Mouse (Mus musculus): Measurements from ENCODE around the gene Crispld2. TPM values are rescaled to one million over a fixed set of nuclear protein-coding genes. Genes with fewer than 3 reads are reported as not detected.
A peak's percentile ranks its signal among the peaks of the same experiment; 100 is the strongest.

Gene Crispld2
- polyA plus RNA-seq, 1 experiment, result not detected

DNA sequence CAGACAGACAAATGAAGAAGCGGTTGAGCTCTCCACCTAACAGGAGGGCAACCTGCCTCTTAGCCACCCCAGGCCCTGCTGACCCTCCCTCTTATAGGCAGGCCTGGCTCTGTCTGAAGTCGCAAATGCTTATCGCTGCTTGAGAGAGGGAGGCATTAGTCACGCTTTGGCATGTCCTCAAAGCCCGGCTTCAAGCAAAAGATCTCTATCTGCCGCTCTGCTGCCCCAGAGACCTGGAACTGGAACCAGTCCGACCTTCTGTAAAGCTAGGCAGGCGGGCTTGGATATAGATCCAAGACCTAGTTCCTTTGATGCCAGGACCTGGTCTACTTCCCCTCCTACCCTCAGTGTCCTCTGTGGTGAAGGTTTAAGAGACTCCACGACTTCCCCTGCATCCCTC lies 80.0 kb downstream of the Crispld2 start:
- Histone ChIP-seq H3K4me3 (ENCODE audit: insufficient read depth, low read length) (no peak overlapping the region), H3K27ac (ENCODE audit: insufficient read depth, low read depth, low read length) (no peak overlapping the region), H3K4me1 (ENCODE audit: control insufficient read depth, insufficient read depth, low read length) (no peaks in the 10 kb centered on the region)
- TF ChIP-seq POLR2A (IDR thresholded peaks at IDR 0.05; ENCODE audit: borderline replicate concordance, low read depth, low read length), result no peak
- TF ChIP-seq CTCF (IDR thresholded peaks at IDR 0.05; ENCODE audit: low read depth, low read length), result no peak

DNA sequence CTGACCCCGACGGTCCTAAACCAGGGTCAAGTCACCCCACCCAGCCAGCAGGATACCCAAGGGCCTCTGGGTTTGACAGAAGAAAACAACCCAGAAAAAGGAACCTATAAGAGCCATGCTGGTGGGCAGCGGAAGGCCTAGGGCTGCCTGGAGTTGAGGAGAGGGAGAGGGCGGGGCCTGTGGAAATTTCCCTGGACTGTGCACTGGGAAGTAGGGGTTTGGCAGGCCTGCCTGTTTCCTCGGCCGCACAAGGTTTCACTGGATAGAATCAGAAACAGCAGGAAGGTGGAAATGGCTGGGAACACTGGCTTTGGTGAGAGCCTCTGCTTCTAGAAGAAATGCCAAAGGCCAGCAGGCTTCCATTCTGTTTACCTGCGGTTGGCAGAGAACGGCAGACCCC lies 80.6 kb downstream of the Crispld2 start:
- H3K4me3 ChIP-seq (ENCODE audit: insufficient read depth, low read length), result no peak overlapping the region
- H3K4me1 ChIP-seq (ENCODE audit: control insufficient read depth, insufficient read depth, low read length), result no peaks in the 10 kb centered on the region
- TF ChIP-seq POLR2A (IDR thresholded peaks at IDR 0.05; ENCODE audit: borderline replicate concordance, low read depth, low read length) (no peak), CTCF (IDR thresholded peaks at IDR 0.05; ENCODE audit: low read depth, low read length) (no peak)
- H3K27ac ChIP-seq (ENCODE audit: insufficient read depth, low read depth, low read length), result no peak overlapping the region

DNA sequence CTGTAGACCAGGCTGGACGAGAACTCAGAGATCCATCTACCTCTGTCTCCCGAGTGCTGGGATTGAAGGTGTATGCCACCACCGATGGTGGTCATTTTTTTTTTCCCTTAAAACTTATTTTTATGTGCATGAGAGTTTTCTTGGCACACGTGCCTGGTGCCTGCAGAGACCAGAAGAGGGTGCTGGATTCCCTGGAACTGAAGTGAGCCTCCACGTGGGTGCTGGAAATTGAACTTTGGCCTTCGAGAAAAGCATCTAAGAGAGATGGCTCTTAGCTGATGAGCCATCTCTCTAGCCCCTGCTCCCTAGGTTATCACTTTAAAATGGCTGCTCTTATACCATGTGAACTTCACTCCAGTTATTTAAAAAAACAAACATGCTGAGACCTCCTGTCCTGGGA lies 82.3 kb downstream of the Crispld2 start:
- Histone ChIP-seq H3K27ac (ENCODE audit: insufficient read depth, low read depth, low read length) (no peak overlapping the region), H3K4me3 (ENCODE audit: insufficient read depth, low read length) (no peak overlapping the region), H3K4me1 (ENCODE audit: control insufficient read depth, insufficient read depth, low read length) (no peaks in the 10 kb centered on the region)
- TF ChIP-seq POLR2A (IDR thresholded peaks at IDR 0.05; ENCODE audit: borderline replicate concordance, low read depth, low read length) (no peak), CTCF (IDR thresholded peaks at IDR 0.05; ENCODE audit: low read depth, low read length) (no peak)

DNA sequence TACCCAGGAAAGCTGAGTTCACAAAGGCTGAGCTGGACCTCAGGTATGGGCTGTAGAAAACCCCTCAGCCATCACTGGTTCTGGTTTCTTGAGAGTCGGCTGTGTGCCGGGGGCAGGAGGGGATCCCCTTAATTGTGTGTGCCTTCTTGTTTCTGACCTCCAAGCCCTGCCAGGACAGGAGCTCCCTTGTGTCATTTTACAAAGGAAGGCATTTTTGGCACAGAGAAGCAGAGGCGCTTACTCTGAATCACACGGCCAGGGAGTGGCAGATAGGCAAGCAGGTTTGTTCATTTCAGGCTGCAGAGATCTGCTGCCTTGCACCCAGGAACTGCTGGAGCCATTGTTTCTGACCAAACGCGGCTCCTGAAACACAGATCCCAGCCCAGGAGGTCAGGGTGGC lies 83.1 kb downstream of the Crispld2 start:
- TF ChIP-seq POLR2A (IDR thresholded peaks at IDR 0.05; ENCODE audit: borderline replicate concordance, low read depth, low read length) (no peak), CTCF (IDR thresholded peaks at IDR 0.05; ENCODE audit: low read depth, low read length) (no peak)
- no peaks in the 10 kb centered on the region for H3K4me1 ChIP-seq (ENCODE audit: control insufficient read depth, insufficient read depth, low read length)
- no peak overlapping the region for H3K27ac ChIP-seq (ENCODE audit: insufficient read depth, low read depth, low read length)
- no peak overlapping the region for H3K4me3 ChIP-seq (ENCODE audit: insufficient read depth, low read length)

DNA sequence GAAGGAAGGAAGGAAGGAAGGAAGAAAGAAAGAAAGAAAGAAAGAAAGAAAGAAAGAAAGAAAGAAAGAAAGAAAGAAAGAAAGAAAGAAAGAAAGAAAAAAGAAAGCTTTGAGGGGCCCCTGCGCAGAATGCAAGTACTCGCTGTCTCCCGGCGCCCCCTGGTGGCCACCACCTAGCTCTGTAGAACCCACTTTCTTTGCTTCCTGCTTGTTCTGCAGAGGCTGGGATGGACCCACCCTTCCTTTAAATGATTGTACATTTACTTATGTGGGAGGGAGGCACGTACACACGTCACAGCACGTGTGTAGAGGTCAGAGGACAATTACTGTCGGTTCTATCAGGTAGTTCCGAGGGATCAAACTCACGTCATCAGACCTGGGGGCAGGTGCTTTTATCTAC lies 85.8 kb downstream of the Crispld2 start:
- no peak for TF ChIP-seq POLR2A (IDR thresholded peaks at IDR 0.05; ENCODE audit: borderline replicate concordance, low read depth, low read length)
- peak; percentile 61; the same call in 1 of the 2 replicates for TF ChIP-seq CTCF (IDR thresholded peaks at IDR 0.05; ENCODE audit: low read depth, low read length)
- H3K27ac ChIP-seq (ENCODE audit: insufficient read depth, low read depth, low read length), result no peak overlapping the region
- H3K4me1 ChIP-seq (ENCODE audit: control insufficient read depth, insufficient read depth, low read length), result no peaks in the 10 kb centered on the region
- no peak overlapping the region for H3K4me3 ChIP-seq (ENCODE audit: insufficient read depth, low read length)

DNA sequence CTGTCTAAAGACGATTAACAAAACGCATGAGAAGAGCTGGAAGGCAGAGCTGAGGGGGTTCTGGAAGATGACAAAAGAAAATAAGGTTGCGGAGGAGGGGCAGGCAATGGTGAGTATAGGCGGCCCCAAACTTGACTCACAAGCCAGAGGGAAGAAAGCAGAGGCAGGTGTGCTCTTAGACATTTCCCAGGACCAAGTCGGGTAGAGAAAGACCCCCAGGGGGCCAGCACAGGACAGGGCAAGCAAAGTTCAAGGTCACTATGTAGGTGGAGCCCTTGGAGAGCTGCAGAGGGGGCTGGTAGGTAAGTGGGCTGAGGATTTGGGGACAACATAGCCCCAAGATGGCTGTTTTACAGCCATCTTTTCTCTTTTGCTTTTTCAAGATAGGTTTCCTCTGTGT lies 87.1 kb downstream of the Crispld2 start:
- H3K4me1 ChIP-seq (ENCODE audit: control insufficient read depth, insufficient read depth, low read length), result no peaks in the 10 kb centered on the region
- TF ChIP-seq POLR2A (IDR thresholded peaks at IDR 0.05; ENCODE audit: borderline replicate concordance, low read depth, low read length), result no peak
- no peak for TF ChIP-seq CTCF (IDR thresholded peaks at IDR 0.05; ENCODE audit: low read depth, low read length)
- H3K4me3 ChIP-seq (ENCODE audit: insufficient read depth, low read length), result no peak overlapping the region
- no peak overlapping the region for H3K27ac ChIP-seq (ENCODE audit: insufficient read depth, low read depth, low read length)

DNA sequence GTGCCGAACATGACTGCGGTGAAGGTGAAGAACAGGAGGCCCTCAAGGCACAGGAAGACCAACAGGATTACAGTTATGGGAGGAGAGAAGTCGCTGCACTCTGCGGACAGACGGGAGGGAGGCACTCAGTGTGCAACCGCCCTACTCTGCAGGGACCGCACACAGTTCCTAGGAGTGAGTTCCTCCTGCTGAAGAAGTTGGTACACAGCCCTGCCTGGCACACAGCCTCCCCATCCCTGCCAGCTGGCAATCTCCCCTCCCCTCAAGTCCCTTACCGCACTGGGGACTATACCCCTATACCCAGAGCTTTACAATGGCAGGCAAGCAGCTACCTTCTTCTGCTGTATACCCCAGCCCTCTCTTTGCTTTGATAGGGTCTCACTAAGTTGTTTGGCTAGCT lies 91.0 kb downstream of the Crispld2 start:
- TF ChIP-seq POLR2A (IDR thresholded peaks at IDR 0.05; ENCODE audit: borderline replicate concordance, low read depth, low read length) (no peak), CTCF (IDR thresholded peaks at IDR 0.05; ENCODE audit: low read depth, low read length) (no peak)
- H3K4me1 ChIP-seq (ENCODE audit: control insufficient read depth, insufficient read depth, low read length), result no peaks in the 10 kb centered on the region
- H3K27ac ChIP-seq (ENCODE audit: insufficient read depth, low read depth, low read length), result no peak overlapping the region
- H3K4me3 ChIP-seq (ENCODE audit: insufficient read depth, low read length), result no peak overlapping the region

DNA sequence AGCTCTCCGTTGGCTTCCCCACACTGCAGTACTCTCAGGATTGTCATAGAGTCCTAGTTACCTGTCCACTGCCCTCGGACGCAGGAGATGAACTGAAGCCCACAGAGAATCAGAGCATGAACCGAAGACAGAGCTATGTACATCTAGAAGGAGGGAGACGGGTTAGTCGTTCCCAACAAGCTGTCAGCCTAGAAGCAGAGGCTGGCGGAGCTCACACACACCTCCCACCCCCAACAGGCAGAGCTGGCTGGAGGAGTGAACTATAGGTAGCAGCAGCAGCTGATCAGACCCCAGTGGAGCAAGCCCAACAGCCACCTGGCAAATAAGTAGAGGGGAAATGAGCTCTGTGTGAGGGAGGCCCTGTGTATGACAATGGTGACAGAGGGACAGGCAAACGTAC lies 92.5 kb downstream of the Crispld2 start:
- H3K27ac ChIP-seq (ENCODE audit: insufficient read depth, low read depth, low read length), result no peak overlapping the region
- H3K4me3 ChIP-seq (ENCODE audit: insufficient read depth, low read length), result no peak overlapping the region
- no peak for TF ChIP-seq CTCF (IDR thresholded peaks at IDR 0.05; ENCODE audit: low read depth, low read length)
- no peak for TF ChIP-seq POLR2A (IDR thresholded peaks at IDR 0.05; ENCODE audit: borderline replicate concordance, low read depth, low read length)
- H3K4me1 ChIP-seq (ENCODE audit: control insufficient read depth, insufficient read depth, low read length), result no peaks in the 10 kb centered on the region

DNA sequence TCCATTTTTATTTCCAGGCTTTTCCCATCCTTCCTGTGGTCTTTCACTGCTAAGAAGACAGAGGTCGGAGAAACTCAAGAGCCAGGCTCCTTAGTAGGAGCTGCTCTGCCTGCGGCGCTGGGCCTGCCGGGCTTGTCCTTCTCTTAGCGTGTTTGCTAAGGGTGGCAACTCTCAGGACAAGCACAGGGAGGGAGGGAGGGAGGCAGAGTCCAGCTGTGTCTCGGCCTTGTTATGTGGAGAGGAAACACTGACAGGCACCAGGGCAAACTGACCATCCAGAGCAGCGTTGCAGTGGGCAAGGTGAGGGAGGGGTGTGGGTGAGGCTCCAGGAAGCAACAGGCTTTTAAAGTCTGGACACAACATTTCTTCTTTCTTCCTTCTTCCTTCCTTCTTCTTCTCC lies 97.3 kb downstream of the Crispld2 start:
- TF ChIP-seq CTCF (IDR thresholded peaks at IDR 0.05; ENCODE audit: low read depth, low read length), result no peak
- no peak for TF ChIP-seq POLR2A (IDR thresholded peaks at IDR 0.05; ENCODE audit: borderline replicate concordance, low read depth, low read length)
- Histone ChIP-seq H3K27ac (ENCODE audit: insufficient read depth, low read depth, low read length) (no peak overlapping the region), H3K4me1 (ENCODE audit: control insufficient read depth, insufficient read depth, low read length) (peaks cover 8% of the 10 kb centered on the region), H3K4me3 (ENCODE audit: insufficient read depth, low read length) (no peak overlapping the region)

DNA sequence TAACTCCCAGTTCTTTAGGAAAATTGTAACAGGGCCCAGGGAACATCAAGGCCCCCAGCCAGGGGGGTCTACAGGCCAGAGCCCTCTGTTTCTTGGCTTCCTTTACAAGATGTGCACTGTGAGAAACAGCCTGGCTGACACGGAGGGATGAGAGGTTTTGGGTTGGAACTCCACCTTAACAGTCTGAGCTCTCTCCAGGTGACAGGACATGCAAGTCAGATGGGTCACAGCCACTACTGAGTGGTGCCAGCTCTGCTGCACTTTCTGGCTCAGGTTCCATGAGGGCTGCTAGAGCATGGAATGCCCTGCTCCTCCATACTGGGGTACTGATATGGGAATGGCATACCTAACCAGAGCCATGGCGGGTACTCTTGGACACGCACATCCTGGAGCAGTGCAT lies 98.8 kb downstream of the Crispld2 start:
- Histone ChIP-seq H3K4me1 (ENCODE audit: control insufficient read depth, insufficient read depth, low read length) (peaks cover 22% of the 10 kb centered on the region), H3K27ac (ENCODE audit: insufficient read depth, low read depth, low read length) (no peak overlapping the region), H3K4me3 (ENCODE audit: insufficient read depth, low read length) (no peak overlapping the region)
- TF ChIP-seq CTCF (IDR thresholded peaks at IDR 0.05; ENCODE audit: low read depth, low read length) (no peak), POLR2A (IDR thresholded peaks at IDR 0.05; ENCODE audit: borderline replicate concordance, low read depth, low read length) (no peak)

DNA sequence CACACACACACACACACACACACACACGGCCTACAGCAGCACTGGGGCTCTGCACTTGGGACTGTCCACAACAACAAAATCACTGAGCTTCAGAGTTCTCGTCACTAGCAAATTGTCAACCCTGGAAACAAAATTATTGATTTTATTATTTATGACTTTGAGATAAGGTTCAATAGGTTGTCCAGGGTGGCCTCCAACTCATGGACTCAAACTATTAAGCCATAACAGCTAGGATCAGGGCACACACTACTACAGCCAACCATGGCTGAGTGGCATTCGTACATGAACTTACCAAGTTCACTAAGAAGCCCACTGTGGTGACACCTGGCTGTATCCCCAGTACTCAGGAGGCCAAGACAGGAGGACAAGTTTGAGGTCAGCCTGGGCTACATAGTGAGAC lies 100.9 kb downstream of the Crispld2 start:
- no peak for TF ChIP-seq POLR2A (IDR thresholded peaks at IDR 0.05; ENCODE audit: borderline replicate concordance, low read depth, low read length)
- no peak for TF ChIP-seq CTCF (IDR thresholded peaks at IDR 0.05; ENCODE audit: low read depth, low read length)
- no peak overlapping the region for H3K27ac ChIP-seq (ENCODE audit: insufficient read depth, low read depth, low read length)
- peaks cover 33% of the 10 kb centered on the region for H3K4me1 ChIP-seq (ENCODE audit: control insufficient read depth, insufficient read depth, low read length)
- H3K4me3 ChIP-seq (ENCODE audit: insufficient read depth, low read length), result no peak overlapping the region

Data from bone marrow macrophage, adult 2 months (primary cell).